Mouse (Mus musculus) bone marrow macrophage, adult 2 months (primary cell): ENCODE measurements around the gene Mad2l2.

ENCODE experiments used
- CTCF ChIP-seq: IDR thresholded peaks from 2 replicates; pipeline ENCODE4 v1.5.1; 2012; ENCODE audit warnings: low read depth, mild to moderate bottlenecking, low read length, moderate library complexity
- POLR2A ChIP-seq: IDR thresholded peaks from 2 replicates; pipeline ENCODE4 v1.6.1; 2012; ENCODE audit warnings: mild to moderate bottlenecking, low read depth, low read length, borderline replicate concordance

GRCm38 (mm10) chr4:148177716-148178115 lies 47.5 kb downstream of the Mad2l2 start:
- TF ChIP-seq CTCF, result no peak
- no peak for TF ChIP-seq POLR2A
